Comparison of ENCODE assay signal across 32 mouse cellular contexts in genomic region chr16:17356031-17356430, GRCm38 (mm10). TPM values are rescaled to one million over a fixed set of nuclear protein-coding genes. Genes with fewer than 3 reads are reported as not detected.
"Had no signal": no experiment of that assay in that cellular context is flagged by ENCODE, and none has a peak within 500 bp of the region (broad histone marks: within the 10 kb centered on the region; RNA-seq: fewer than 3 reads in every experiment).

No protein-coding gene starts in this region.

- DNase-seq: left cerebral cortex, postnatal 4 days; liver; liver, embryonic 13.5 days; liver, postnatal 0 days; lung, adult 18-20 months; lung, adult 2 months; lung, embryonic 14.5 days; lung, postnatal 10 days; lung, postnatal 14 days; lung, postnatal 36 days; lung, postnatal 4 days; midbrain, embryonic 14.5 days had no signal

- H3K4me3 ChIP-seq: limb, embryonic 10.5 days; limb, embryonic 12.5 days; limb, embryonic 13.5 days; limb, embryonic 15.5 days; liver, embryonic 12.5 days; liver, embryonic 13.5 days; liver, embryonic 15.5 days; lung, embryonic 15.5 days; megakaryocyte, embryonic 14.5 days; midbrain, embryonic 10.5 days; midbrain, embryonic 12.5 days; midbrain, embryonic 13.5 days; midbrain, embryonic 15.5 days; myocyte; neural tube, embryonic 12.5 days had no signal

- H3K27ac ChIP-seq: limb, embryonic 10.5 days; limb, embryonic 12.5 days; limb, embryonic 13.5 days; limb, embryonic 15.5 days; liver, embryonic 12.5 days; liver, embryonic 13.5 days; liver, embryonic 14.5 days; liver, embryonic 15.5 days; lung, embryonic 15.5 days; macrophage; midbrain, embryonic 10.5 days; midbrain, embryonic 12.5 days; midbrain, embryonic 13.5 days; midbrain, embryonic 15.5 days; neural tube, embryonic 12.5 days had no signal

- H3K4me1 ChIP-seq: limb, embryonic 10.5 days; limb, embryonic 12.5 days; limb, embryonic 13.5 days; limb, embryonic 15.5 days; liver, embryonic 12.5 days; liver, embryonic 13.5 days; liver, embryonic 15.5 days; lung, embryonic 15.5 days; midbrain, embryonic 10.5 days; midbrain, embryonic 12.5 days; midbrain, embryonic 13.5 days; midbrain, embryonic 15.5 days; neural tube, embryonic 12.5 days had no signal

- ATAC-seq: liver, embryonic 12.5 days; liver, postnatal 0 days; lung, postnatal 0 days; midbrain, embryonic 13.5 days; midbrain, embryonic 15.5 days; midbrain, embryonic 16.5 days had no signal

- H3K27me3 ChIP-seq: limb, embryonic 12.5 days; limb, embryonic 13.5 days; limb, embryonic 15.5 days; liver, embryonic 12.5 days; liver, embryonic 13.5 days; liver, embryonic 15.5 days; lung, embryonic 15.5 days; megakaryocyte, embryonic 14.5 days; midbrain, embryonic 12.5 days; midbrain, embryonic 13.5 days; midbrain, embryonic 15.5 days; neural tube, embryonic 12.5 days had no signal

- H3K9me3 ChIP-seq: limb, embryonic 10.5 days; limb, embryonic 12.5 days; limb, embryonic 13.5 days; limb, embryonic 15.5 days; liver, embryonic 12.5 days; liver, embryonic 13.5 days; liver, embryonic 15.5 days; lung, embryonic 15.5 days; megakaryocyte, embryonic 14.5 days; midbrain, embryonic 10.5 days; midbrain, embryonic 12.5 days; midbrain, embryonic 13.5 days; midbrain, embryonic 15.5 days; neural tube, embryonic 12.5 days had no signal

- H3K4me2 ChIP-seq: limb, embryonic 12.5 days; limb, embryonic 13.5 days; limb, embryonic 15.5 days; liver, embryonic 11.5 days; liver, embryonic 12.5 days; liver, embryonic 13.5 days; liver, embryonic 15.5 days; lung, embryonic 14.5 days; lung, embryonic 15.5 days; midbrain, embryonic 11.5 days; midbrain, embryonic 12.5 days; midbrain, embryonic 13.5 days; midbrain, embryonic 15.5 days; neural tube, embryonic 12.5 days had no signal

- H3K9ac ChIP-seq: limb, embryonic 12.5 days; limb, embryonic 13.5 days; limb, embryonic 15.5 days; liver, embryonic 12.5 days; liver, embryonic 13.5 days; liver, embryonic 14.5 days; liver, embryonic 15.5 days; liver, postnatal 0 days; lung, embryonic 14.5 days; lung, embryonic 15.5 days; midbrain, embryonic 12.5 days; midbrain, embryonic 13.5 days; midbrain, embryonic 15.5 days; neural tube, embryonic 12.5 days had no signal

RNA-seq across cellular contexts. Expression of gene Serpind1, which starts 24.9 kb away (rescaled TPM):
- polyA plus RNA-seq: macrophage had no signal
